Comparison of ENCODE assay signal across 39 mouse cellular contexts in genomic region chr3:104804312-104804711, GRCm38 (mm10). TPM values are rescaled to one million over a fixed set of nuclear protein-coding genes. Genes with fewer than 3 reads are reported as not detected.
"Had no signal": no experiment of that assay in that cellular context is flagged by ENCODE, and none has a peak within 500 bp of the region (broad histone marks: within the 10 kb centered on the region; RNA-seq: fewer than 3 reads in every experiment).

No protein-coding gene starts in this region.

- H3K27me3 ChIP-seq: limb, embryonic 12.5 days; limb, embryonic 13.5 days; limb, embryonic 15.5 days; liver, embryonic 12.5 days; liver, embryonic 13.5 days; liver, embryonic 15.5 days; lung, embryonic 15.5 days; megakaryocyte, embryonic 14.5 days; midbrain, embryonic 12.5 days; midbrain, embryonic 13.5 days; midbrain, embryonic 15.5 days; neural tube, embryonic 12.5 days had no signal

- H3K4me1 ChIP-seq: limb, embryonic 12.5 days; limb, embryonic 13.5 days; limb, embryonic 15.5 days; liver, embryonic 12.5 days; liver, embryonic 13.5 days; liver, embryonic 15.5 days; lung, embryonic 15.5 days; midbrain, embryonic 10.5 days; midbrain, embryonic 12.5 days; midbrain, embryonic 13.5 days; midbrain, embryonic 15.5 days; neural tube, embryonic 12.5 days had no signal

- DNase-seq: left cerebral cortex, postnatal 4 days; liver; liver, embryonic 13.5 days; liver, postnatal 0 days; lung, adult 18-20 months; lung, adult 2 months; lung, embryonic 14.5 days; lung, postnatal 10 days; lung, postnatal 14 days; lung, postnatal 36 days; lung, postnatal 4 days; midbrain, embryonic 14.5 days had no signal

- H3K9me3 ChIP-seq: limb, embryonic 10.5 days; limb, embryonic 12.5 days; limb, embryonic 13.5 days; limb, embryonic 15.5 days; liver, embryonic 12.5 days; liver, embryonic 13.5 days; liver, embryonic 15.5 days; lung, embryonic 15.5 days; megakaryocyte, embryonic 14.5 days; midbrain, embryonic 10.5 days; midbrain, embryonic 12.5 days; midbrain, embryonic 13.5 days; midbrain, embryonic 15.5 days; neural tube, embryonic 12.5 days had no signal

- H3K27ac ChIP-seq: limb, embryonic 10.5 days; limb, embryonic 12.5 days; limb, embryonic 13.5 days; limb, embryonic 15.5 days; liver, embryonic 12.5 days; liver, embryonic 13.5 days; liver, embryonic 14.5 days; liver, embryonic 15.5 days; lung, embryonic 15.5 days; macrophage; midbrain, embryonic 10.5 days; midbrain, embryonic 12.5 days; midbrain, embryonic 13.5 days; midbrain, embryonic 15.5 days; neural tube, embryonic 12.5 days had no signal

- H3K36me3 ChIP-seq: midbrain, embryonic 12.5 days; midbrain, embryonic 15.5 days had no signal

- H3K4me3 ChIP-seq: limb, embryonic 10.5 days; limb, embryonic 12.5 days; limb, embryonic 13.5 days; limb, embryonic 15.5 days; liver, embryonic 12.5 days; liver, embryonic 13.5 days; liver, embryonic 15.5 days; lung, embryonic 15.5 days; megakaryocyte, embryonic 14.5 days; midbrain, embryonic 10.5 days; midbrain, embryonic 12.5 days; midbrain, embryonic 13.5 days; midbrain, embryonic 15.5 days; myocyte; neural tube, embryonic 12.5 days had no signal

RNA-seq across cellular contexts. Expression of gene Rhoc, which starts 16.1 kb away (rescaled TPM):
- total RNA-seq: megakaryocyte-erythroid progenitor cell, adult 5-6 weeks had no signal

RNA-seq across cellular contexts. Expression of gene Fam19a3, which starts 22.7 kb away (rescaled TPM):
- total RNA-seq: left cerebral cortex, postnatal 10 days; left cerebral cortex, postnatal 14 days; megakaryocyte progenitor cell, adult 5-6 weeks; megakaryocyte, adult 5-6 weeks; megakaryocyte-erythroid progenitor cell, adult 5-6 weeks had no signal
- polyA plus RNA-seq: liver, embryonic 11.5 days; liver, embryonic 12.5 days; liver, embryonic 13.5 days; liver, embryonic 15.5 days; liver, embryonic 16.5 days; liver, postnatal 0 days; lung, embryonic 14.5 days; macrophage; midbrain, embryonic 11.5 days; midbrain, embryonic 12.5 days; midbrain, embryonic 13.5 days; midbrain, embryonic 14.5 days; midbrain, embryonic 16.5 days; midbrain, postnatal 0 days; myocyte; neural tube, embryonic 11.5 days; neural tube, embryonic 12.5 days had no signal

RNA-seq across cellular contexts. Expression of gene Ppm1j, which starts 23.5 kb away (rescaled TPM):
- total RNA-seq: megakaryocyte progenitor cell, adult 5-6 weeks; megakaryocyte-erythroid progenitor cell, adult 5-6 weeks had no signal
